Mouse (Mus musculus) liver, embryonic 14.5 days (tissue): ENCODE data around the gene Pdzd3. TPM values are rescaled to one million over a fixed set of nuclear protein-coding genes. Genes with fewer than 3 reads are reported as not detected.

Experiments
- ATAC-seq: fragments of 200-750 bp; cut with Nextera tagmentation; 2 replicates; pipeline ENCODE4 v1.8.0; 2017; ENCODE audit warnings: moderate number of reproducible peaks, mild to moderate bottlenecking, moderate library complexity; ENCODE audit not compliant: insufficient read depth
- DNase-seq, 3 experiments: peaks; one replicate each; pipeline ENCODE4 v3.0.0-alpha.2; 2012 to 2013; ENCODE audit warnings: low read depth in 3 of 3, low spot score in 3 of 3
- H3K27ac ChIP-seq: fragments of 300-500 bp; sonication (generic); 2 replicates; pipeline ENCODE4 v1.5.1; 2014; ENCODE audit warnings: moderate library complexity, mild to moderate bottlenecking, control low read depth, inconsistent platforms
- H3K27me3 ChIP-seq: fragments of 300-500 bp; sonication (generic); 2 replicates; pipeline ENCODE4 v1.6.1; 2014; ENCODE audit warnings: mild to moderate bottlenecking, low read length, moderate library complexity; ENCODE audit not compliant: control insufficient read depth, insufficient read depth
- H3K36me3 ChIP-seq: fragments of 300-500 bp; sonication (generic); replicated peaks from 2 replicates; pipeline ENCODE4 v1.6.1; 2014; ENCODE audit warnings: low read depth; ENCODE audit not compliant: control insufficient read depth, insufficient read depth
- H3K4me1 ChIP-seq, 2 experiments: fragments of 200-500 bp in 1 of 2; fragments of 300-500 bp in 1 of 2; sonication (generic) in 1 of 2; replicated peaks; 2 replicates each; pipeline ENCODE4 v1.6.1; 2012 to 2014; ENCODE audit warnings: antibody characterized with exemption in 1 of 2, inconsistent platforms in 1 of 2, low read length in 1 of 2; ENCODE audit not compliant: control insufficient read depth in 2 of 2, insufficient read depth in 2 of 2
- H3K4me2 ChIP-seq: fragments of 300-500 bp; sonication (generic); 2 replicates; pipeline ENCODE4 v1.6.1; 2014; ENCODE audit warnings: low read depth, mild to moderate bottlenecking, control low read depth, moderate library complexity
- H3K4me3 ChIP-seq, 2 experiments: fragments of 200-500 bp in 1 of 2; fragments of 300-500 bp in 1 of 2; sonication (generic) in 1 of 2; 2 replicates each; pipeline ENCODE4 v1.5.1; 2012 to 2014; ENCODE audit warnings: low read depth in 2 of 2, low read length in 2 of 2, mild to moderate bottlenecking in 2 of 2, control low read depth in 1 of 2, inconsistent platforms in 1 of 2, moderate library complexity in 1 of 2; ENCODE audit not compliant: insufficient read depth in 1 of 2
- H3K9ac ChIP-seq: fragments of 300-500 bp; sonication (generic); replicated peaks from 2 replicates; pipeline ENCODE4 v1.6.1; 2014; ENCODE audit warnings: mild to moderate bottlenecking, control low read depth, moderate library complexity
- H3K9me3 ChIP-seq: fragments of 300-500 bp; sonication (generic); 2 replicates; pipeline ENCODE4 v1.6.1; 2016; ENCODE audit warnings: low read length, mixed read lengths; ENCODE audit not compliant: control insufficient read depth
- CTCF ChIP-seq: IDR thresholded peaks from 2 replicates; pipeline ENCODE4 v1.5.1; 2016; ENCODE audit warnings: antibody characterized with exemption, low read depth, control low read depth
- EP300 ChIP-seq: IDR thresholded peaks from 2 replicates; pipeline ENCODE4 v1.6.1; 2016; ENCODE audit warnings: antibody characterized with exemption, low read depth
- WGBS: fragments of 180-500 bp; shearing (Covaris S2); extraction: QIAGEN DNeasy Blood & Tissue Kit; methylation state at CpG from one replicate; pipeline ENCODE4 v1.1.7; 2014; ENCODE audit not compliant: insufficient replicate concordance; 5-methylcytosine and 5-hydroxymethylcytosine counted together
- polyA plus RNA-seq, 2 experiments: library from polyadenylated mRNA; depleted of rRNA in 1 of 2; stranded (reverse) in 1 of 2; unstranded in 1 of 2; fragments of >200 nt; fragmentation: Nextera tagmentation in 1 of 2; extraction: Ambion mirVana in 1 of 2; gene quantifications; 2 replicates each; pipeline versions ENCODE4 v1.2.1 to v1.2.3; 2012 to 2014

Pdzd3 gene
- polyA plus RNA-seq, 2 experiments, result 0.02 to 0.08 TPM

GRCm38 (mm10) chr9:44243621-44244020, 7.7 kb downstream of the Pdzd3 start:
- no peaks in the 10 kb centered on the region for H3K9me3 ChIP-seq
- no peak overlapping the region for H3K4me3 ChIP-seq
- TF ChIP-seq CTCF, result no peak
- no peak for TF ChIP-seq EP300
- H3K4me1 ChIP-seq, result no peaks in the 10 kb centered on the region; a peak in 1 of 4 replicates
- DNase-seq, result no peak
- H3K27me3 ChIP-seq, result no peaks in the 10 kb centered on the region; the same call in none of the 2 replicates
- H3K27ac ChIP-seq, result no peak overlapping the region
- H3K4me2 ChIP-seq, result no peak overlapping the region
- ATAC-seq, result no peak
- H3K36me3 ChIP-seq, result no peaks in the 10 kb centered on the region
- 59% methylated on average over 2 of the region's 2 CpGs for WGBS
- H3K9ac ChIP-seq, result no peak overlapping the region

GRCm38 (mm10) chr9:44241418-44241817, 9.9 kb downstream of the Pdzd3 start:
- Histone ChIP-seq H3K36me3 (no peaks in the 10 kb centered on the region), H3K27ac (no peak overlapping the region), H3K27me3 (no peaks in the 10 kb centered on the region; the same call in none of the 2 replicates), H3K4me1 (no peaks in the 10 kb centered on the region), H3K9me3 (no peaks in the 10 kb centered on the region), H3K4me3 (no peak overlapping the region), H3K9ac (no peak overlapping the region), H3K4me2 (no peak overlapping the region)
- TF ChIP-seq EP300, result no peak
- TF ChIP-seq CTCF, result no peak
- WGBS, result 29% methylated on average over 9 of the region's 9 CpGs
- ATAC-seq (no peak), DNase-seq (no peak)

DNA sequence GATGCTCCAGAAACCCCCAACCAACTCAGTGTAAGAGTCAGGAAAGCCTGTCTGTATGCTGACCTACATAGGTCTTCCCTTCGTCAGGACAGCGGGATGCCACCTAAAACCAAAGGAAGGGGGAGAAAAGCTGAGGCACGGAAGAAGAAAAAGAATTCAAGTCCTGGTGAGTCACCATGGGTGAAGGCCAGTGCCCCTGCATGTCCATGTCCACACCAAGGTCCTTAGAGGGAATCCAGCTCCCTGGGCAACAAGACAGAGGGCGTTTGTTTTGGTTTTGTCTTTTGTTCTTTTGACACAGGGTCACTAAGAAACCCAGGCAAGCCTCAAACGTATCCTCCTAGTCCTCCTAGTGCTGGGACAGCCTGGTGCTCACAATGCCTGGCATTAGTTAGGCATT, 10.4 kb downstream of the Pdzd3 start:
- no peak for ATAC-seq
- no peak for TF ChIP-seq EP300
- TF ChIP-seq CTCF, result no peak

GRCm38 (mm10) chr9:44240399-44240798, 10.9 kb downstream of the Pdzd3 start, which contains the start of gene Ccdc153:
Gene Ccdc153, plus strand, starts transcription at chr9:44240676.
- WGBS, result 51% methylated on average over 2 of the region's 2 CpGs
- Histone ChIP-seq H3K9ac (no peak within 1 kb of the TSS), H3K4me3 (no peak within 1 kb of the TSS), H3K27me3 (no peaks in the 10 kb centered on the region; the same call in none of the 2 replicates), H3K27ac (no peak within 1 kb of the TSS), H3K36me3 (no peaks in the 10 kb centered on the region), H3K4me1 (no peaks in the 10 kb centered on the region), H3K9me3 (no peaks in the 10 kb centered on the region), H3K4me2 (no peak within 1 kb of the TSS)
- no peak for TF ChIP-seq CTCF
- no peak for TF ChIP-seq EP300
- DNase-seq, result no peak
- ATAC-seq, result no peak

More for the DNA sequence above, 10.4 kb downstream of the Pdzd3 start:
- no peak overlapping the region for H3K4me2 ChIP-seq
- no peak overlapping the region for H3K9ac ChIP-seq
- no peak for DNase-seq
- no peak overlapping the region for H3K4me3 ChIP-seq
- no peaks in the 10 kb centered on the region; the same call in none of the 2 replicates for H3K27me3 ChIP-seq
- H3K9me3 ChIP-seq, result no peaks in the 10 kb centered on the region
- H3K36me3 ChIP-seq, result no peaks in the 10 kb centered on the region
- no peaks in the 10 kb centered on the region for H3K4me1 ChIP-seq
- 57% methylated on average over 5 of the region's 5 CpGs for WGBS
- no peak overlapping the region for H3K27ac ChIP-seq

GRCm38 (mm10) chr9:44239447-44239846, 11.8 kb downstream of the Pdzd3 start:
- TF ChIP-seq EP300 (no peak), CTCF (peak; percentile 86)
- Histone ChIP-seq H3K9ac (no peak overlapping the region), H3K9me3 (no peaks in the 10 kb centered on the region), H3K36me3 (no peaks in the 10 kb centered on the region), H3K4me3 (no peak overlapping the region), H3K27ac (no peak overlapping the region), H3K4me1 (peaks cover 0 to 3% of the 10 kb centered on the region in 2 experiments; a peak in 2 of 4 replicates), H3K27me3 (no peaks in the 10 kb centered on the region; the same call in none of the 2 replicates), H3K4me2 (no peak overlapping the region)
- DNase-seq (peak in 2 of 3 experiments; percentile 31 to 35), ATAC-seq (no peak)
- 10% methylated on average over 5 of the region's 5 CpGs for WGBS
